Mouse (Mus musculus) T-helper 1 cell (primary cell): ENCODE data around the gene Fam118a.
"Not testable (repeated sequence)": the region's sequence is repeated elsewhere in the genome, so short reads cannot be mapped to it uniquely, and the experiment has no call there.

Source experiments
- in situ Hi-C: fragments of 300-600 bp; cut with MboI, MseI; formaldehyde crosslinking; loops from one replicate; pipeline ENCODE4 v1.15.1; 2025; ENCODE audit warnings: high pct_unique_total_duplicates

Gene Fam118a

DNA sequence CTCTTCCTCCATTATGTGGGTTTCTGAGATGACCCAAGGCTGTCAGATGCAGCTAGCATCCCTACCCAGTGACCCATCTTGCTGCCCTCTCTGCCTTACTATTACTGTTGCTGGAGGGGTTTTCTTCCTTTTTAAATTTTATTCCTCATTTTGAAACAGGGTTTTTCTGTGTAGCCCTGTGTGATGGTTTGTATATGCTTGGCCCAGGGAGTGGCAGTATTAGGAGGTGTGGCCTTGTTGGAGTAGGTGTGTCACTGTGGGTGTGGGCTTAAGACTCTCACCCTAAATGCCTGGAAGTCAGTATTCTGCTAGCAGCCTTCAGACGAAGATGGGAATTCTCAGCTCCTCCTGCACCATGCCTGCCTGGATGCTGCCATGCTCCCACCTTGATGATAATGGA, at the start of gene Fam118a:
TSS of gene Fam118a (plus strand) at position 301 of the 400 bp plus-strand sequence.
- in situ Hi-C loops = not testable (repeated sequence)

GRCm38 (mm10) chr15:84981609-84982313, 47.0 kb upstream of the Fam118a start:
- in situ Hi-C loops = loop anchor here (10.0 kb wide), 1 partner anchor 127 kb away; the partner anchor contains the start of gene Phf21b

DNA sequence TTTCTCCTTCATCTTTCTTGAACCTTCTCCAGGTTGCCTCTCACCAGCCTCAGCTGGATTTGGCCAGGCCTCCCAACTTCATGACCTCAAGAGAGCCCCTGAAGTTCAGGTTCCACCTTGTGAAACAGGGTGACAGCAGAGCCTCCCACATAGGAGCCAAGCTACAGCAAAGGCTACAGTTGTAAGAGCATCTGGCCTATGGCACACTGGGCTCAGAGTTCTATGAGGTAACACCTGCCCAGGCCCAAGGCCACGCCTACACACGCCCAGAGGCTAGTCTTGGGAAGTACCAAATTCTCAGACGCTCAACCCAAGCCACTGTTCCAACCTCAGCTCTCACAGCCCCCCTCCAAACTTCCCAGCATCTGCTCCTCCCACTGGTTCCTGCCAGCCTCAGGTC, 45.9 kb upstream of the Fam118a start:
- in situ Hi-C loops = loop anchor here (10.0 kb wide), 1 partner anchor 128 kb away; the partner anchor contains the start of gene Phf21b

DNA sequence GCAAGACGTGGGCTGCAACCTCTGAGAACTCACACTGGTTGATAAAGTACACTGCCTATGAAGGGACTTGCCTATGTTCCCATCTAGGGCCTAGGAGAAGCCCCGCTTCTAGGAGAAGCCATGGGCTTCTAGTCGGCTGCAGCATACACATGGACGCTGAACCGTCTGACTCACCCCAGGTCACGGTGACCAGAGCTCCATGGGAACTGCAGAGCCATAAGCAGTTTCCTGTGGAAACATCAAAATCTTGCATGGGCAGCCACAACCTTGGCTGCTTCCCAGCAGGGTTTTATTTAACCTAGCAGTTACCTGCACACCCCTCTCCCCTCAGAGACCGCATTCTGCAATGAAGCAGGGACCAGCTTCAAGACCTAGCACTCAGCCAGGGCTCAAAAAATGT, 45.0 kb upstream of the Fam118a start:
- in situ Hi-C loops = loop anchor here (10.0 kb wide), 1 partner anchor 129 kb away; the partner anchor contains the start of gene Phf21b

DNA sequence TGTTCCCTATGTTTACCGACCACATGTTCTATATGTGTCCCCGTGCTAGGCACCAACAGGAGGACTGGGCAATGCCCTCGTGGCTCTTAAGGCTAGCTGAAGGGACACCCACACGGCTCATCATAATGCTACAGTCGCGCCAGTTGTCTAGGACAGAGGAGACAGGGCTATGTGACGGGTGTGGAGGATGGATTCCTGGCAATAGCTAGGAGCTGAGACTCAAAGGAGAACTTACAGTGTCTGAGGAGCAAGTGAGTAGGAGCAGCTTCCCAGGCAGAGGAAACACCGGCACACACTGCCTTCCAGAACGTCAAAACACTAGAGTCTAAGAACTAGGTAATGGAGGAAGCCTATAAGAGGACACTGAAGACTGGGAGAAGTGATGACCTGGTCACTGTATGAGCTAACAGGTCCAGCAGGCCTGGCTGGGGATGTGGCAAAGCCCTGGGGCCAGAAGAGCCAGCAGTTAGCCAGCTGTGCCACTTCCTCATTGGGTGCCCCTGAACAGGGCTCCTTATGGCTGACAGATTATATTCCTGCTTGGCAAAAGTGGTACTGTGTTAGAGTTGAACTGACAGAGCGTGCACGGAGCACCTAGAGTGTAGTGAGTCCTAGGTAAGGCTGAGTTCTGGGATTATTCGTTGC, 43.1 kb upstream of the Fam118a start:
- in situ Hi-C loops = loop anchor here (5.0 to 10.0 kb wide), 2 partner anchors 63 to 131 kb away; partner anchors contain the start of genes Gm29666, Nup50 and Phf21b

GRCm38 (mm10) chr15:84986171-84987019, 42.4 kb upstream of the Fam118a start:
- in situ Hi-C loops = loop anchor here (5.0 to 10.0 kb wide), 2 partner anchors 64 to 132 kb away; partner anchors contain the start of genes Gm29666, Nup50 and Phf21b

- in situ Hi-C loops = loop anchor here (5.0 to 10.0 kb wide), 2 partner anchors 65 to 132 kb away; partner anchors contain the start of genes Gm29666, Nup50 and Phf21b
These were observed 41.5 kb upstream of the Fam118a start for GRCm38 (mm10) chr15:84987020-84987815.

DNA sequence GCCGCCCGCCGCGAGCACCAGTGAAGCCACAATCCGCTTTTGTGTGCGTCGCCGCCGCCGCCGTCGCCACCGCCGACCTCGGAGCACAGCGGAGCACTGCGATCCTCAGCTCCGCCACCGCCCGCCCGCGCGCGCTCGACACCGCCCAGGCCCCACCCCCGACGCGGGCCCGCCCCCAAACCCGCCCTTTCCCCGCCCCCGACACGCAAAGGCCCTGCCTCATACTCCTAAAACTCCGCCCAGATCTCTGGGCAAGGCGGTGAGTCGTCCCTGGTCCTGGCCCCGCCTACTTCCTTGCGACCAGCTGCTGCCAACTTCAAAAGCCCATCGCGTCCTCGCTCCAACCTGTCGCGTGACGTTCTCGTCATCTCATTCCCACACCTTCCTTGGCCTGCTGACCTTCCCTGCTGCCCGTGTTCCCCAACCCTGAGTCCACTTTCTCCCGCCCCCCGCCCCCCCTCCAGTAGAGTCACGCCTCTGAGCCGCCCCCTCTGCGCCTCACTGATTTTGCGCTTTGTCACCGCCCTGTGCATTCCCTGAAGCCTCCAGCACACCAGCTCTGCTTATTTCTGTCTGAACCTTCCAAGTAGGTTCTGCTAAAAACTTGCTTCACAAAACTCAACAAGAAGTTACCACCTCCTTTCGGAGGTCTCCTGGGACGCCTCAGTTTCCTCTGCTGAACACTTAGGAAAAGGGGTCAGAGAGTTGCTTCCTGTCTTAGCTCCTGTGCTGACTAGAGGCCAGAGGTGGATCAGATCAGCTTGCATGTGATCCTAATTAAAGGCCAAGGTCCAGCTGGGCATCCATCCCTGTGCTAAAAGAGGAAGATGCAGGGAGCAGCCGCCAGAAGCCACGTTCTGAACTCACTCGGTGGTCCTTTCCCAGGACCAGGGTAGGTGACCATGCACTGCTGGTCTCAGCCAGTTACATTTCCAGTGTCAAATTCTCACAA, 40.6 kb upstream of the Fam118a start, which contains the start of gene 5031439G07Rik:
TSS of gene 5031439G07Rik (minus strand) at position 678 of the 952 bp plus-strand sequence.
- in situ Hi-C loops = loop anchor here (5.0 to 10.0 kb wide), 2 partner anchors 66 to 133 kb away; partner anchors contain the start of genes Gm29666, Nup50 and Phf21b

- in situ Hi-C loops = loop anchor here (5.0 to 10.0 kb wide), 2 partner anchors 67 to 134 kb away; partner anchors contain the start of genes Gm29666, Nup50 and Phf21b
These were observed 39.6 kb upstream of the Fam118a start for GRCm38 (mm10) chr15:84989098-84989497.

DNA sequence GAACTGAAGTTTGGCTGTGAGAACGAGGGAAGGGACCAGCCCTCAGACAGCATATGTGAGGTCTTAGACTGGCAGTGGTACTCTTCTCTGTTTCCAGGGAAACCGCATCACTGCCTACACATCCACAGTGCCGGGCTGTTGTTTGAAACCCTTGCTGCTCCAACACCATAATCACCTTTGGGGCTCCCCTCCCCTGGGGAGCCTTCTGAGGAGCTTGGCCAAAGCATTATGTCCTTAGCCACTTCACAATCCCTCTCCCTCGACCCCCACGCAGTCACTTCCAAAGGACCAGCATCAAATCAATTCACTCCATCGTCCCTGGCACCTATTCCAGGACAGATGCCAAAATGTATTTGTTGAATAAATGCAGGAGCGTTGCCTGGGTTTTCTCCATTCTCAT, 39.0 kb upstream of the Fam118a start:
- in situ Hi-C loops = loop anchor here (5.0 to 10.0 kb wide), 2 partner anchors 67 to 135 kb away; partner anchors contain the start of genes Gm29666, Nup50 and Phf21b

DNA sequence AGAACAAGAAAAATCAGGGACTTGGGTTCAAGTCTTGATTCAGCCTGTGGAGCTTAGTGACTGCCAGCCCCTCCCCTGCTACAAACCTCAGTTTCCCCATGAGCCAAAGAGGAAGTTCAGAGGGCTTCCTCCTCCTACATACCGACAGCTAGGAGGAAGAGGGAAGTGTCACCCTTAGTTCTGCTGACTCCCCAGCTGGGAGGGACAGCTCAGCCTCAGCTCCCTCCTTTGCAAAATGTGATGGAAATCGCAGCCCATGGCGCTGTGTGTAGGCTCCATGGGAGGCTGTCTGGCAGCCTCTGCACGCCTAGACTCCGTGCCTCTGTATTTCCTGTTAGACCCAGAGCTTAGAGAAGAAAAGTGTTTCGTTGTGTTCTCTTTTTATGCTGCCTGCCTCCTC, 34.2 kb upstream of the Fam118a start:
- in situ Hi-C loops = no loop called here

GRCm38 (mm10) chr15:84995041-84995440, 33.7 kb upstream of the Fam118a start:
- in situ Hi-C loops = loop anchor here (5.0 kb wide), 1 partner anchor 77 kb away; no protein-coding TSS in a partner anchor

DNA sequence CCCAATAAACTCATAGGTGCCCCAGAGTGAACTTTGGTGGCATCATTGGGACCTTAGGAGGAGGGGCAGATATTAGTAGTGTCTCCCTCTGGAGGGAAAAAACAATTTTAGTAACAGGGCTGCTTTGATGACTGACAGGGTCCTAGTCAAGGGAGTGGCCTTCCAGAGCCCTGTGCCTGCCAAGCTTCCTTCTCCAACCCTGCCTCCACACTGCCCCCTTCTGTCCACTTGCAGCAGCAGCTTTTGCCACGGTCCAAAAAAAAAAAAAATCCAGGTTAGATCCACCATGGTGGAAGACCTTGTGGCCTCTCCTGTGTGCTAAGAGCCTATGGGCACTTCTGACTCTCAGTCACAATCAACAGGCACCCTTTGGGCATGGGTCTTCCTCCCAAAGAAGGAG, 32.8 kb upstream of the Fam118a start:
- in situ Hi-C loops = loop anchor here (5.0 kb wide), 1 partner anchor 76 kb away; no protein-coding TSS in a partner anchor

- in situ Hi-C loops = loop anchor here (5.0 kb wide), 1 partner anchor 74 kb away; no protein-coding TSS in a partner anchor
These were observed 30.8 kb upstream of the Fam118a start for GRCm38 (mm10) chr15:84997768-84998454.

GRCm38 (mm10) chr15:84999911-85000310, 28.8 kb upstream of the Fam118a start:
- in situ Hi-C loops = loop anchor here (5.0 kb wide), 1 partner anchor 72 kb away; no protein-coding TSS in a partner anchor

- in situ Hi-C loops = no loop called here
These were observed 27.5 kb upstream of the Fam118a start for GRCm38 (mm10) chr15:85000984-85001982.

- in situ Hi-C loops = loop anchor here (5.0 kb wide), 1 partner anchor 763 kb away; no protein-coding TSS in a partner anchor
These were observed 19.1 kb upstream of the Fam118a start for GRCm38 (mm10) chr15:85009666-85010065.
